Mouse (Mus musculus): ENCODE measurements around the gene Hist1h4k. TPM values are rescaled to one million over a fixed set of nuclear protein-coding genes. Genes with fewer than 3 reads are reported as not detected.

Gene Hist1h4k
- polyA plus RNA-seq, 1 experiment = 29.6 TPM

DNA sequence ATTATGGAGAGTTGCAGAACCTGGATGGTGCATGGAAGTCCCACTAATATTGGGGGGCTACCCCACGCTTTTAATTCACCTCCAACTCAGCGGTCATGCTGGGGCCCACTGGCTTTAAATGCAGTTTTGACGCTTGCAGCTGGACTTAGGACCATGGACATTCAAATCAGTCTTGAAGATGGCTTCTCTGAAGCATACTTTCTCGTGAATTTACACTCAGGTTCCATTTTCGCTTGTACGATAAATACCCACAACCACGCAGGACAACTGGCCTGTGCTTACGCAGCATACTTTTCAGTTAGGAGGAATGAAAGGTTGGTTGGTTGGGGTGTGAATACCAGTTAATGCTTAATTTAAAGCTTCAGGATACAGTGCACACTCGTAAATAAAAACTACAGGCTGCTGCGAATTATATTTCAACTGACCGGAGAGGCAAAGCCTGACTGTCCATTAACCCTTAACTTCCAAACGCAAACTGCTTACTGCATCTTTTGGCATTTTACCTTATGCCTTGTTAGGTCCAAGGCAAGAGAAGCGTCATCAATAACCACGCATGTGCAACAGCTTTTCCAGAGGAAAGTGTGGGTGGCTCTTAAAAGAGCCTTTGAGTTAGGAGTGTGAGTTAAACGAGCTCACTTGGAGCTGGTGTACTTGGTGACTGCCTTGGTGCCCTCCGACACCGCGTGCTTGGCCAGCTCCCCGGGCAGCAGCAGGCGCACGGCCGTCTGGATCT, 35.0 kb downstream of the Hist1h4k start:
- peak; percentile 60 for DNase-seq (ENCODE audit: low read depth)
- TF ChIP-seq CTCF (IDR thresholded peaks at IDR 0.05; ENCODE audit: borderline replicate concordance, extremely low read depth, insufficient read depth, insufficient read length) = no peak
- no peak for TF ChIP-seq POLR2A (IDR thresholded peaks at IDR 0.05; ENCODE audit: borderline replicate concordance, extremely low read depth, insufficient read depth, insufficient read length, poor library complexity, severe bottlenecking)

DNA sequence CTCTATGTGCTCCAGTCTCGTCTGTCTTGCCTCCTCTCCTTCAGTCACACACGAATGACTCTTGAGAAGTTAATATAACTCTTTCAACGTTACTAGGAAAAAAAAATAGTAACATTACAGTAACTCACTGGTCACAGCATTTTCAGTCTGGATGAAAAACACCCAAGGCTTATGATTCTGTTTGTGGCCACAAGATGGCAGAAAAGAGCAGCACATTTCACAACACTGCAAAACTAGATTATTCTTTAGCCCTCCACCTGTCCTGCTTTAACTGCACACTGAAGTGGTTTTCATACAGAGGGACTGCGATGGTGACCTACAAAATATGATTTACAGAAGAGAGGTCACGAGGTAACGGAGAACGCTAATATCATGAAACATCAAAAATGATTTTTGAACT, 35.6 kb downstream of the Hist1h4k start:
- TF ChIP-seq CTCF (IDR thresholded peaks at IDR 0.05; ENCODE audit: borderline replicate concordance, extremely low read depth, insufficient read depth, insufficient read length) (peak; percentile 74), POLR2A (IDR thresholded peaks at IDR 0.05; ENCODE audit: borderline replicate concordance, extremely low read depth, insufficient read depth, insufficient read length, poor library complexity, severe bottlenecking) (no peak)
- peak; percentile 88 for DNase-seq (ENCODE audit: low read depth)

- TF ChIP-seq POLR2A (IDR thresholded peaks at IDR 0.05; ENCODE audit: borderline replicate concordance, extremely low read depth, insufficient read depth, insufficient read length, poor library complexity, severe bottlenecking) (no peak), CTCF (IDR thresholded peaks at IDR 0.05; ENCODE audit: borderline replicate concordance, extremely low read depth, insufficient read depth, insufficient read length) (no peak)
- DNase-seq (ENCODE audit: low read depth) = no peak
These were observed 38.6 kb downstream of the Hist1h4k start for GRCm38 (mm10) chr13:21711698-21712097.

- peak; percentile 88 for DNase-seq (ENCODE audit: low read depth)
- TF ChIP-seq POLR2A (IDR thresholded peaks at IDR 0.05; ENCODE audit: borderline replicate concordance, extremely low read depth, insufficient read depth, insufficient read length, poor library complexity, severe bottlenecking) = no peak
- no peak for TF ChIP-seq CTCF (IDR thresholded peaks at IDR 0.05; ENCODE audit: borderline replicate concordance, extremely low read depth, insufficient read depth, insufficient read length)
These were observed 39.3 kb downstream of the Hist1h4k start for GRCm38 (mm10) chr13:21710821-21711525.

DNA sequence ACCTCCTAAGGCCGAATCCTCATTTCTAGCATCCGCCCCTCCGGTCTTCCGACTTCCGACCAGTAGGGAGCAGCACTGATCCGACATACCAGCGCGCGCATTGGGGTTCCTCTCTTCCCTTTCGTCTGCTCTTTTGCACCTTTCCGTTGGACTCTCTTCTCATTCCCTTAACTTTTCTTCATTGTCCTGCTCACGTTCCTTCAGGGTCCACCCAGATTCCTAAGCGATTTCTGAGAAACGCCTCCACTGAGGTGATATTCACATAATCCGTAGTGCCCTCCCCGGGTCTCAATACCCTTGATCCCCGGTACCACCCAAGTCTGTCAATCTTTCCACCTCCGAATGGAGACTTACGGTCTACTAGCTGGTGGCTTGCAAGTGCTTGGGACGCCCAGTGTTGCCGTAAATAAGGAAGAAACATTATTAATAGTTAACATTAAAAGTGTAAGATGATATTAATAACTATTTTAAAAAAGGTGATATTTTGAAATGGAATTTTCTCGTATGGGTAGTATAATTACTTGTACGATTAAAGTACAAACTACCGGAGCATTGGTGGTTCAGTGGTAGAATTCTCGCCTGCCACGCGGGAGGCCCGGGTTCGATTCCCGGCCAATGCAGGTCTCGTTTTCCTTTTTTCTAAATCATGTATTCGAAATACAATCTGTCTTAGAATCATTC, 40.1 kb downstream of the Hist1h4k start:
- peak; percentile 92 for DNase-seq (ENCODE audit: low read depth)
- TF ChIP-seq CTCF (IDR thresholded peaks at IDR 0.05; ENCODE audit: borderline replicate concordance, extremely low read depth, insufficient read depth, insufficient read length) (peak; percentile 81), POLR2A (IDR thresholded peaks at IDR 0.05; ENCODE audit: borderline replicate concordance, extremely low read depth, insufficient read depth, insufficient read length, poor library complexity, severe bottlenecking) (no peak)

- no peak for DNase-seq (ENCODE audit: low read depth)
- no peak for TF ChIP-seq CTCF (IDR thresholded peaks at IDR 0.05; ENCODE audit: borderline replicate concordance, extremely low read depth, insufficient read depth, insufficient read length)
- TF ChIP-seq POLR2A (IDR thresholded peaks at IDR 0.05; ENCODE audit: borderline replicate concordance, extremely low read depth, insufficient read depth, insufficient read length, poor library complexity, severe bottlenecking) = no peak
These were observed 43.6 kb downstream of the Hist1h4k start for GRCm38 (mm10) chr13:21706669-21707068.

Other genes with a start within 250 kb of the Hist1h4k start
- 7.3 and 7.5 TPM in 2 replicates for gene Gm11273, start 249.1 kb downstream of the Hist1h4k start, polyA plus RNA-seq (2012; rRNA removed)
- 11.4 and 12.0 TPM in 2 replicates for gene Zkscan8, start 219.4 kb downstream of the Hist1h4k start, polyA plus RNA-seq (2012; rRNA removed)
- not detected in 2 replicates for gene Olfr1366, start 207.7 kb downstream of the Hist1h4k start, polyA plus RNA-seq (2012; rRNA removed)
- gene Olfr1535, start 190.6 kb downstream of the Hist1h4k start, polyA plus RNA-seq (2012; rRNA removed) = not detected in 2 replicates
- not detected in 2 replicates for gene Olfr1364, start 168.7 kb downstream of the Hist1h4k start, polyA plus RNA-seq (2012; rRNA removed)
- not detected in 2 replicates for gene Olfr1362, start 136.5 kb downstream of the Hist1h4k start, polyA plus RNA-seq (2012; rRNA removed)
- not detected in 2 replicates for gene Olfr11, start 108.0 kb downstream of the Hist1h4k start, polyA plus RNA-seq (2012; rRNA removed)
- gene Olfr1361, start 87.1 kb downstream of the Hist1h4k start, polyA plus RNA-seq (2012; rRNA removed) = not detected in 2 replicates
- gene Olfr1360, start 73.1 kb downstream of the Hist1h4k start, polyA plus RNA-seq (2012; rRNA removed) = not detected in 2 replicates
- gene Olfr1359, start 52.4 kb downstream of the Hist1h4k start, polyA plus RNA-seq (2012; rRNA removed) = not detected in 2 replicates
- gene Hist1h2bl, start 34.4 kb downstream of the Hist1h4k start, polyA plus RNA-seq (2012; rRNA removed) = 11.3 and 14.5 TPM in 2 replicates
- 14.3 and 24.3 TPM in 2 replicates for gene Hist1h2ai, start 34.1 kb downstream of the Hist1h4k start, polyA plus RNA-seq (2012; rRNA removed)
- 39.0 and 49.4 TPM in 2 replicates for gene Hist1h3h, start 32.8 kb downstream of the Hist1h4k start, polyA plus RNA-seq (2012; rRNA removed)
- 17.0 and 18.2 TPM in 2 replicates for gene Hist1h2bm, start 28.5 kb downstream of the Hist1h4k start, polyA plus RNA-seq (2012; rRNA removed)
- gene Hist1h4j, start 15.4 kb downstream of the Hist1h4k start, polyA plus RNA-seq (2012; rRNA removed) = 17.8 and 19.9 TPM in 2 replicates
- gene Hist1h2ak, start 3.3 kb upstream of the Hist1h4k start, polyA plus RNA-seq (2012; rRNA removed) = 21.4 and 26.4 TPM in 2 replicates
- gene Hist1h2bn, start 3.6 kb upstream of the Hist1h4k start, polyA plus RNA-seq (2012; rRNA removed) = 13.5 and 30.8 TPM in 2 replicates
- gene Hist1h1b, start 30.1 kb upstream of the Hist1h4k start, polyA plus RNA-seq (2012; rRNA removed) = 4.3 and 4.5 TPM in 2 replicates
- 35.6 and 40.1 TPM in 2 replicates for gene Hist1h3i, start 32.9 kb upstream of the Hist1h4k start, polyA plus RNA-seq (2012; rRNA removed)
- gene Hist1h2an, start 36.7 kb upstream of the Hist1h4k start, polyA plus RNA-seq (2012; rRNA removed) = 8.8 and 12.7 TPM in 2 replicates
- 2.5 TPM in 2 replicates for gene Hist1h2bp, start 37.0 kb upstream of the Hist1h4k start, polyA plus RNA-seq (2012; rRNA removed)
- gene Hist1h2bq, start 59.7 kb upstream of the Hist1h4k start, polyA plus RNA-seq (2012; rRNA removed) = 12.6 and 16.3 TPM in 2 replicates
- not detected in 2 replicates for gene Hist1h2ao, start 60.0 kb upstream of the Hist1h4k start, polyA plus RNA-seq (2012; rRNA removed)
- not detected in 2 replicates for gene Hist1h4m, start 61.2 kb upstream of the Hist1h4k start, polyA plus RNA-seq (2012; rRNA removed)
- 25.9 and 58.6 TPM in 2 replicates for gene Hist1h4n, start 81.7 kb upstream of the Hist1h4k start, polyA plus RNA-seq (2012; rRNA removed)
- gene Hist1h2ap, start 83.0 kb upstream of the Hist1h4k start, polyA plus RNA-seq (2012; rRNA removed) = 71.3 and 78.4 TPM in 2 replicates
- gene Hist1h2br, start 83.2 kb upstream of the Hist1h4k start, polyA plus RNA-seq (2012; rRNA removed) = 5.6 and 6.6 TPM in 2 replicates
- 14.5 and 14.9 TPM in 2 replicates for gene Zfp184, start 194.6 kb upstream of the Hist1h4k start, polyA plus RNA-seq (2012; rRNA removed)
- 0.04 TPM in 1 of 2 replicates, not detected in the other for gene Pom121l2, start 230.7 kb upstream of the Hist1h4k start, polyA plus RNA-seq (2012; rRNA removed)